Mouse (Mus musculus) liver, adult (tissue): Measurements from ENCODE around the gene Slc15a1.

Experiments used
- GATA4 ChIP-seq: IDR thresholded peaks from 2 replicates; pipeline ENCODE4 v1.6.1; 2014; ENCODE audit warnings: mild to moderate bottlenecking, low read length; ENCODE audit not compliant: insufficient replicate concordance

Gene Slc15a1

DNA sequence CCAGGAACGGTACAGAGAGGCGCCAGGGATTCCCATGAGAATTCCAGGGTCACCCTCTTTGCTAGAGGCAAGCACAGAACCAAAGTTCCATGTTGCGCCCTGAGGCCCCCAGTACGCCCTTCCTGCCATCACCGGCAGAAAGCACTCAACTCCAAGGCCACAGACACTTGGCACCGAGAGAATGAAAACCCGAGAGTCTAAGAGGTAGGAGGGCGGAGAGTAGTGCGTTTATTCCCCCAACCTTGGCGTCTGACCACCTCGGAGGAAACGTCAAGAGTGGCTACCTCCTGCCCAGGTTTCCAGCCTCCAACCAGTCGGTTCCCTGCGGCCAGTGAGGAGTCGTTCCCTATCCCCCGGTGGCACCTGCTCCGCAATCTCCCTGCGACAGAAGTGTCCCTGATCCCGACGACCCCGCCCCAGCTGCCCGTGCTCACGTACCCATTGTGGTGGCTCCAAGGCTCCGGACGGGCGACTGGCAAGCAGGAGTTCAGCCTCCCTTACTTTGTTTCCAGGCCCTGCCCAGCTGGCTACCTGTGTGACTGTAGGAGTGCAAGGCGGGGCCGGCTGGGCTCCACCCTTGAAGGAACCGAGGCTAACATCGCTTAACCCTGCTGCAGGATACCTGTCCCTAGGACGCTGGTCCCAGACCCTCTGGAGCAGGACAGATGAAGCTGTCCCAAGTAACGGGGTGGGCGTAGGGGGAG lies at the start of gene Slc15a1:
TSS of gene Slc15a1 (minus strand) at position 472 of the 704 bp plus-strand sequence.
- no peak for TF ChIP-seq GATA4

DNA sequence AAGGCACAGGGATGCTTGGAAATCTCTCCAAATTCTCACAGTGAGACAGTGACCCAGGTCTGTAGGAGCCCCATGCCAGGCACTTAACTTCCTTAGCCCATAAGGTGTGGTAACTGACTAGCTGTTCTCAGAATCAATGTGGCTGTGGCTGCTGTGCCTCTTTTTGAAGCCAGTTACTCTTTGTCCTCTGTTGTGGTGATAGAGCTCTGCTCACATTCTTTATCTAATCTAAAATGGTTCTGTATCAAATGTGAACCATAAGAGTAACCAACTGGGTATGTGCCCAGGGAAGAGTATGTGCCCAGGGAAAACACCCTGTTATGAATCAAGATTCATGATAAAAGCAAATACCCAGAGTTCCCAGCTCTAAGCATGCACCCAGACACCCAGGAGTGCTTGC lies 48.7 kb upstream of the Slc15a1 start:
- TF ChIP-seq GATA4 = no peak

DNA sequence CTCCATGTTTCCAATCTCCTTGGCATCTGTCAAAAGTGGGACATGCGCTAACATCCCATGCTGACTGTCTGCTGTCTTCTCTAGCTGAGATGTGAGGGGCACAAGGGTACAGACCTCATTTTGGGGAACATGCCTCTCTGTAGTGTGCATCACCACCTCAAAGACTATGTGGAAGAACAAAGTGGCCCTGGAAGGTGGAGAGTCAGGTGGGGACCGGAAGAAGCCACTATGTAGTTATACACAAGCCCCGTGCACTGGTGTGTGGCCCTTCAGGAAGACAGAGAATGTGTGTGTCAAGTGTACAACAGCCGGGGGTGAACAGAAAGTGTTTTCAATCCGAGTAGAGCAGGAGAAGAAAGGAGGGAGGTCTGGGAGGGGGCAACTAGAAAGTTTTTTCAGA lies 47.5 kb upstream of the Slc15a1 start:
- TF ChIP-seq GATA4 = no peak

DNA sequence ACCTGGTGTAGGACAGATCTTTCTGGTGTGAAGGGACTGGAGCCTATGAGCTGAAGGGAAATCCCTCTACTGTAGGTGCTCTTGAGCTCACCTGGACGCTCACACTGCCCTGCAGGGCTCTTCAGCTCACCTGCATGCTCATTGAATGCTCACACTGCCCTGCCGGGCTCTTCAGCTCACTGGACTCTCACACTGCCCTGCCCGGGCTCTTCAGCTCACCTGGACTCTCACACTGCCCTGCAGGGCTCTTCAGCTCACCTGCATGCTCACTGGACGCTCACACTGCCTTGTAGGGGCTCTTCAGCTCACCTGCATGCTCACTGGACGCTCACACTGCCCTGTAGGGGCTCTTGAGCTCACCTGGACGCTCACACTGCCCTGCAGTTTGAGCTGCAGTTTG lies 44.8 kb upstream of the Slc15a1 start:
- TF ChIP-seq GATA4 = no peak

DNA sequence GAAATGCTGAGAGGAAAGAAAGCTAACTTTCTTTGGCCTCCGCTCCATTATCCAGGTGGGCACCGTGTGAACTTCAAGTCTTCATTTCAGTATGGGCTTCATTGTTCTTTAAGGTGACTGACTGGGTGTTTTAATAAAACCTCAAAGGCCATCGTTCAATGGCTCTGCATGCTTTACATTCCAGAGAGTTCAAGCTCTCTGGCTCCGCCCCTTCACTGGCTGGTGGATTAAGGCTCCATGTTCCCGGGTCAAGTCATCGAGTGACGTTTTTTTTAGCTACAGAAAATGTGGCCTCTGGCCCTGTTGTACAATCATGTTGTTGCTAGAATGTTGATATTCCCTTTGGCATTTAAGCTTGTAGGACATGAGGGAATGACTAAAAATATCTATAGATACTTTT lies 42.7 kb upstream of the Slc15a1 start:
- TF ChIP-seq GATA4 = no peak

DNA sequence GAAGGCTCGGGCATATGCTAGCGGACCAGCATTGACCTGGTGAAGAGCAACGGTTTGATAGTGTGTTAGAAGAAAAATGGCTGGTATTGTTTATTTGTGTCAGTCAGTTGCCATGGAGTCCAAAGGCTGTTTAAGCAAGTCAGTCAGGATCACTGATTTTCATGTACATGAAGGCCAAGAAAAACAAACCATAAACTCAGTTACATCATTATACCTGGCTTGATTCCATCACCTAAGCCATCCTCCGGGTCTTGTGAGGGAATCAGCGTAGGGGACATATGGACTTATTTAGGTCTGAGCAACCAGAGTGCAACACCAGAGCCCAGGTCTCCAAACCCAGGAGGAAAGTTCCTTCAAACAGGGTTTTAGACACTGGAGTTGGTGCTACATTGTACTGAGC lies 41.6 kb upstream of the Slc15a1 start:
- TF ChIP-seq GATA4 = no peak

DNA sequence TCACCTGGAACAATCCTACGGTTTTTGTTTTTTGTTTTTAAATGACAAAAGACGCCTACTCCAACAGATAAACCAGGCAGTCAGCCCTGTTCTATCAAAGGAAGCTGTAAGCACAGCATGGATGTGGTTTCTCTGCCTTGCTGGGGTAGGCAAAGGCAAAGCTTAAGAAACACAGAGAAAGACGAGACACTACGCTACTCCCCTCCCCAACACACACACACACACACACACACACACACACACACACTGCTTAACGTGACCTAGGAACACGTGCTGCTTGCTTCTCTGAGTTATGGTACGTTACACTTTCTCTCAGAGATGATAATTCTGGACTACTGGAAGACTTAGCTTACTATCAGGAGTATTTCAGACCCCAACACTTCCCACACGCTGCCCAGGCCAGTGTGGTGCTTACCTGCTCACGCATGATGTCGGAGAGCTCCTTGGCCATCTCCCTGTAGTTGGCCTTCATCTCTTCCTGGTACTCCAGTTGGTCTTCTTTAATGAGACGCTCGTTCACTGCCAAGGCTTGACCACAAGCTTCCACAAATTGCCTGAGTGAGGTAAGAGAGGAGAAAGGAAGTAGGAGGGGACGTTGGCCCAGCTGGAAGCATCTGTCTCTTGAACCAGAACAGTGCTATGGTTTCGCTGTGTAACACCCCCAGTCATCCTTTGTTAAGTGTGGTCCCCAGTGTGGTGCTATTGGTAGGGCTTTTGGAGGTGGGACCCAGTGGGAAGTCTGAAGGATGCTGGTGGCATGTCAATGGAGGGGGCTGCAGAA lies 40.7 kb upstream of the Slc15a1 start:
- no peak for TF ChIP-seq GATA4

DNA sequence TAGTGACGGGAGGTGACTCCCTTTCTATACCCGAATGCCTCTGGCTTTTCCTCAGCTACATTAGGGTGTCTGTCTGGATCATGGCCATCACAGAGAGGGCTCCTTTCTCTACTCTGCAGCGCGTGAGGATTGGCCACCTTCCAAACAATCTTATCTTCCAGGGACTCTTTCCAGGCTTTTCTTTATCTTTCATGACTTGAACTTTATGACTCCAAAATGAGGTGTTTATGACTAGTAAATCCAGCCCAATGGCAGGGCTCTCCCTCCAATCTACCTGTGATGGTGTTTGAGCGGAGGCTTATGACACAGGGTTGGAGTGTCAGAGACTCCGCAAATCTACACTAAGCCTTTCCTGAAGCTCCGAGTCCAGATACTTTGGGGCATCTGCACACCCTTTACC lies 36.2 kb upstream of the Slc15a1 start:
- TF ChIP-seq GATA4 = no peak

DNA sequence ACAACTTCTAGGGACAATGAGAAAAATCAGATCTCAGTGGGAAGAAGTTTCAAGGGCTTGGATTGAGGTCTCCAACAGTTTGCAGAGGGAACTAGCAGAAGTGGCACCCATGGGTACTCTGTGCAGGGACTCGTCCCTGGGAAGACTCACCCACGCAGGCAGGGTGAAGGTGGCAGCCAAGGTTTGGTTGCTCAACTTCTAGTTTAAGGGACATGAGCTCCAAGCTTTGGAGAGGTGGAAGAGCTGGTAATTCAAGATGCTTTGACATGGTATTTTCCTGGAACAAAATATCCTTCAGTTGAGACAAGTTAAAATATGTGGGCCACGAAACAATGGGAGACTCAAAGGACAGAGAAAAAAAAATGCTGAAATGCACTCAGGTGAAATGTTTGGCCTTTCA lies 29.4 kb upstream of the Slc15a1 start:
- no peak for TF ChIP-seq GATA4

DNA sequence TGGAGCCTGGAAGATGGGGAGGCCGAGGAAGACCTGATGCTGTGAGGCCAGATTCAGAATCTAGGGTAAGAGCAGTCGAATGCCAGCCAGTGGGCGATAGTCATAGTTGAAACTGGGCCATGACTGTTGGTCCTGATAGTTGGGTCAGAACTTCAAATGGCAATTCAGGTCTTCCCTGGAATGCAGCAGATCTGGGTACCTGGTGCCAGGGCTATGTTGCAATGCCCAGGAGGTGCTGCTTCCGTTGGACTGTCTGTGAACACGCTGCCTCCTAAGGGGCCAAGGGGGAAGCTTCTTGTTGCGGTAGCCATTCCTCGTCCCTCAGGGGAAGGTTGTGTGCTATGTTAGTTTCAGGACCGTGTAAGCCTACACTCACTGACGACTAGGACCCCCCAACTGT lies 25.8 kb upstream of the Slc15a1 start:
- no peak for TF ChIP-seq GATA4

DNA sequence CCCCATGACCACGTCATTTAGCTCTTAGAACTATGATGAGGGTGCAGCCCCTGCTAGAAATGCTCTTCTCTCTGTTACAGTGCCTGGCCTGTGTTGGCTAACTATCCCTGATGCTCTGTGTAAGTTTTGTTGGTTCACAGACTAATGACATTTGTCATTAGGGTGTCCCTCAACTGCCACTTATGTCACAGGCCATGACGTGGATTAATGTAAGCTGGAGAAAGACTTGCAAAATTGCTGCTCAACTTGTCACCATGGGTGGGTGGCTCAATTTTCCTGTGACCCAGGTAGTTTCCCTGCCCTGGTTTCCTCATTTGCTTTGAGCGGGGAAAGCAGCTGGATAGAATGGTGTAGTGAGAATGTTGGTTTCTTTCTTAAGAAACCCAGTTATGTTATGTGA lies 22.8 kb upstream of the Slc15a1 start:
- no peak for TF ChIP-seq GATA4

DNA sequence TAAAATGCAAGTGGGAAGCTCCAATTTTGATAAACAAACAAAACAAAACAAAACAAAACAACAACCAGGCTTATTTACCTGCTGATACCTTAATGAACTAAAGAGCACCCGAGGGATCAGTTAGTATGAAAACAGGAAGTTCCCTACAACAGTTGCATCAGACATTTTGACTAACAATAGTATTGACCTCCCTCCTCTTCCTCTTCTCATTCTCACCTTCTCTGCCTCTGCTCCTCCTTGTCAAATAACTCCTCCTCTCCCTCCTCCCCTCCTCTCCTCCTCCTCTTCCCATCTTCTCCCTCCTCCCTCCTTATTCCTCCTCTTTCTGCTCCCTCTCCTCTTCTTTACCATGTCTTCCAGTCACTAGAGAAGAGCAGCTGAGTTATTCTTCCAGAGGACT lies 22.1 kb upstream of the Slc15a1 start:
- TF ChIP-seq GATA4 = no peak

DNA sequence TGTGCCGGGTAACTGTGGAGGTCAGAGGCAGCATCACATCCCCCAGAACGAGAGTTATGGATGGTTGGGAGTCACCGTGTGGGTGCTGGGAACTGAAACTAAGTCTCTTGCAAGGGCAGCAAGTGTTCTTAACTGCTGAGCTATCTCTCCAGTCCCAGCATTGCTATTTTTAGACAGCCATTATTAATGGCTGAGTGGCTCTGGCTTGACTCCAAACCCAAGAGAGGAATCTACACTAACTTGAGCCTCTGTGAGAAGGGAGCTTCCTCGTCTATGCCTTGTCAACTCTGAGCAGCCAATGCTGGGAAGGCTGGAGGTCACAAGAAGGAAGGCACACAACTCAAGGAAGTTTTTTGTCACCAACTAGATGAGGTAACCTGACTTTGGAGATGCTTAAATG lies 16.7 kb upstream of the Slc15a1 start:
- no peak for TF ChIP-seq GATA4

DNA sequence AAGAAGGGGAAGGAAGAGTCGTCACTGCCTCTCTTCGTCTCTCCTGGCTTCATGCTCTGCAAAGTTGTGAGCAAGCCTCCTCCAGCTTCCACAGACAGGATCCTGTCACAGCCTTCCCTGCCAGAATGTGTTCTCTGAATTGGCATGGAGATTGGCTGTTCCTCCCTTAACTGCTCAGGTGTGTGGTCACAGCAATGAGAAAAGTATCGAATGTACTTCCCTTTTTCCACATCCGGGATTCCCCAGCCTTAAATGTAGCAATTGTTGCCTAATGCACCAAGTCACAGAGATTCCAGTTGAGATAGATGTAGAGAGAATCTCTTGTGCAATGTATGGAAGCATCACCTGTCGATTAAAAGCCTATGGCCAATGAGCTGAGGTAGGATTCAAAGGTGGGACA lies 11.8 kb upstream of the Slc15a1 start:
- TF ChIP-seq GATA4 = no peak

DNA sequence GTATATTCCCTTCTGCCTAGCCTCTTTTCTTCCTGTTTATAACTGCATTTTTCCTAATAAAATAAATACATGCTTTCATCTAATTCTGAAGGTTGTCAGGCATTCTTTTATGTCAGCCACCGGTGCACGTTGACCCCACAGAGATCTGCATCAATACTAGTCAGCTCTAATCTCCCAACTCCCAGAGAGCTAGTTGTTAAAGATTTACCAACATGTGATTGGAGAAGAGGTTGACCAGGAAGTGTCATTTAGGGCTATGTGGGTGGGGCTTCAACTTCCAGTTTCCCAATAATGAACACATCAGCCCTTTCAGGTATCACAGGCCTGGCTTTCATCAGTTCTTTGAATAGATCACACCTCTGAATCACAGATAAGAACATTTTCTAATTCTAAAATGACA lies 3.9 kb upstream of the Slc15a1 start:
- no peak for TF ChIP-seq GATA4

DNA sequence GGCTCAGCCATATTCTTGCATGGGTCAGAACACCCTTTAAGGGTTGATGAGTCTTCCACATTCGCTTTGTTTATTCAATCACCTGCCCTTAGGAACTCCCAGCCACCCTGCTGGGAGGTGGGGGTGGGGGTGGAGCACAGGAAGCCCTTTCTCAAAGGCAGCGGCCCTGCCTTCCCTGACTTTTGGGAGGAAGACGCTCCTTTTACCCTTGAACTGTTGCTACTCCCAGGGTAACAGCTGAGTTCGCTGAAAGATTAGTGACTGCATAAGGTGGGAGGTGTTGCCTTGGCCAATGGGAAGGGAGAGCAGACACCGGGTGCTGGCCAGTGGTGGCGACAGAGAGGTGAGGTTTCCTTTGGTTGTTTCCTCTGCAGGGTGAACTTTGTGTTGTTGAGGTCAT lies 1.3 kb upstream of the Slc15a1 start:
- TF ChIP-seq GATA4 = no peak

DNA sequence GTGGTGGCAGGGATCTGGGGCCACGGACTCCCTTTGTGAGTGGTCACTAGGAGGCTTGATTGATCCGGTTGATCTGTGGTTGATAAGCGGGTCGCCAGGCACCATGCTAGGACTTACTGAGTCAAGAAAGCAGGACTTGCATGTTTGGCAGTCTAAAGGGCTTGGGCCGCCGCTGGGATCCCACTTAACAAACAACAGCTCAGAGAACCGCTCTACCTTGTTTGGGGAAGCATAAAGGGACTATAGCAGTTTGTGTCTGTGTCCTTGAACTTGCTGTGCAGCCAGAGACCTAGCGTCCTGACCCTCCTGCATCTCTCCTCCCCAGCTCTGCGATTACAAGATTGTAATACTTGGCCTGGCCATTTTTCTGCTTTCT lies 421 bp upstream of the Slc15a1 start:
- TF ChIP-seq GATA4 = no peak

DNA sequence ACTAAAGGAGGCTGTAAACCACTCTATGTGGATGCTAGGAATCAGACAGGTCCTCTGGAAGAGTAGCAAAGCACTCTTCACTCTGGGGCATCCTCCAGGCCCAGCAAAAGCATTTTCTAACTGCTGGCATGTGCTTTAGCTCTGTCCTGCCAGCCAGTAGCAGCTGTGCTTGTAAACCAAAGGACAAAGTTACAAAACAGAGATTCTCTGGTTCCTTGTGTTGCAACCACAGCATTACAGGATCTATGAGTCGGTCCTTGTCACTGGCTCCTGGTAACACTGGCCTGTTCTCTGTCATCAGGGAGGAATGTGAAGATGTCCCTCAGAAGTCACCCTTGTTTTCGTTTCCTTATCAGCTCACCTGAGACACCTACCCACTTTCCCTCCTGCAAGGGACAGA lies 4.5 kb downstream of the Slc15a1 start:
- TF ChIP-seq GATA4 = no peak

DNA sequence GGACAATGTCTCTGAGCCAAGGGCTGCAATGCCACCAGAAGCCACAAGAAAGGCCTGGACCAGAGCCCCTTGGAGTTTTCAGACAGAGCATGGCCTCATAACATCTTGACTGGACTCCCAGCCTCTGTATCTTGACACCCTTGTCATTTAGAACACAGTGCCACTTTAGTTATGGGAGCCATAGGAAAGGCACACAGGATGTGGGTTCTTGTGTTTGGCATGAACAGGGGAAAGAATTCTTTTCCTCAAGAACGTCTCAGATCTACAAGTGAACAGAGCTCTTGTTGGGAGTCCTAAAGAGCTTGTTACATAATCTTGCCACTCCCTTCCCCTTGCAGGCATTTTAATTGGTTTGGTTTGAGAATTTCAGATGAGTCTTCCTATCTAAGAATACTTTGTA lies 5.3 kb downstream of the Slc15a1 start:
- no peak for TF ChIP-seq GATA4
